Mouse (Mus musculus) hindbrain, embryonic 15.5 days (tissue): ENCODE measurements around the gene Phactr3. TPM values are rescaled to one million over a fixed set of nuclear protein-coding genes. Genes with fewer than 3 reads are reported as not detected.

Experiments
- ATAC-seq: fragments of 200-750 bp; cut with Nextera tagmentation; 2 replicates; pipeline ENCODE4 v1.8.0; 2017; ENCODE audit warnings: low read depth, moderate number of reproducible peaks, moderate TSS enrichment; ENCODE audit not compliant: low FRiP score
- H3K27ac ChIP-seq: fragments of 300-500 bp; sonication (generic); replicated peaks from 2 replicates; pipeline ENCODE4 v1.5.1; 2015; ENCODE audit warnings: mild to moderate bottlenecking, inconsistent platforms
- H3K27me3 ChIP-seq: fragments of 300-500 bp; sonication (generic); 2 replicates; pipeline ENCODE4 v1.6.1; 2015; ENCODE audit warnings: control low read depth, inconsistent platforms
- H3K36me3 ChIP-seq: fragments of 300-500 bp; sonication (generic); 2 replicates; pipeline ENCODE4 v1.6.1; 2015; ENCODE audit warnings: control low read depth, inconsistent platforms
- H3K4me1 ChIP-seq: fragments of 300-500 bp; sonication (generic); replicated peaks from 2 replicates; pipeline ENCODE4 v1.6.1; 2015; ENCODE audit warnings: control low read depth, inconsistent platforms
- H3K4me2 ChIP-seq: fragments of 300-500 bp; sonication (generic); 2 replicates; pipeline ENCODE4 v1.6.1; 2015; ENCODE audit warnings: moderate library complexity, mild to moderate bottlenecking, inconsistent platforms
- H3K4me3 ChIP-seq: fragments of 300-500 bp; sonication (generic); 2 replicates; pipeline ENCODE4 v1.5.1; 2015; ENCODE audit warnings: mild to moderate bottlenecking, inconsistent platforms
- H3K9ac ChIP-seq: fragments of 300-500 bp; sonication (generic); 2 replicates; pipeline ENCODE4 v1.6.1; 2015; ENCODE audit warnings: inconsistent platforms
- H3K9me3 ChIP-seq: fragments of 300-500 bp; sonication (generic); 2 replicates; pipeline ENCODE4 v1.6.1; 2016; ENCODE audit warnings: control low read depth, inconsistent platforms
- WGBS: fragments of 180-500 bp; shearing (Covaris S2); methylation state at CpG from one replicate; pipeline ENCODE4 v1.1.7; 2015; 5-methylcytosine and 5-hydroxymethylcytosine counted together
- polyA plus RNA-seq: library from polyadenylated mRNA; unstranded; fragments of >200 nt; fragmentation: Nextera tagmentation; extraction: Ambion mirVana; gene quantifications from 2 replicates; pipeline ENCODE4 v1.2.1, GENCODE M21; 2015

Gene Phactr3
- polyA plus RNA-seq, 1 experiment from 2014 or later, result 54.8 TPM

DNA sequence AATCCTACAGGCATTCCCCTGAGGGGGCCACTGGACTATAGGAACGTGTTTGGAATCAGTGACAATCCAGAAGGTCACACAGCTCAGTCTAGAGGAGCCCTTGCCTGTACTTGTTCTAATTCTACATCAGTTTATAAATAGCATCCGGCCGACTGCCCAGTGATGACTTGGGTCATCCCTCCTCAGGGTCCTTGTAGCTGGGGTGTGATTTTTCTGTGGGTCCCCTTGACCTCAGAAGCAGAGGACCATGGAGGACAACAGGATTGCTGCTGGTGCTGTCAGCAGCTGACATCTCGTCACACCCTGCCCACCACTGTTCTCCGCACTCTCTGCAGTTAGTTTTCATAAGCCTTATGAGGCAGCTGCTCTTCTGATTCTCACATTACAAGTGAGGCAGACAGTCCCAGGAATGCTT is 89.4 kb downstream of the Phactr3 start:
- no peaks in the 10 kb centered on the region for H3K27me3 ChIP-seq
- no peak overlapping the region for H3K9ac ChIP-seq
- H3K27ac ChIP-seq, result no peak overlapping the region
- ATAC-seq, result no peak
- no peaks in the 10 kb centered on the region for H3K9me3 ChIP-seq
- WGBS, result 69% methylated on average over 5 of the region's 5 CpGs
- no peak overlapping the region for H3K4me2 ChIP-seq
- H3K4me1 ChIP-seq, result 0 out of 2 replicates have a peak, but pooled peaks cover 5% of the 10 kb centered on the region
- H3K36me3 ChIP-seq, result no peaks in the 10 kb centered on the region
- no peak overlapping the region for H3K4me3 ChIP-seq

DNA sequence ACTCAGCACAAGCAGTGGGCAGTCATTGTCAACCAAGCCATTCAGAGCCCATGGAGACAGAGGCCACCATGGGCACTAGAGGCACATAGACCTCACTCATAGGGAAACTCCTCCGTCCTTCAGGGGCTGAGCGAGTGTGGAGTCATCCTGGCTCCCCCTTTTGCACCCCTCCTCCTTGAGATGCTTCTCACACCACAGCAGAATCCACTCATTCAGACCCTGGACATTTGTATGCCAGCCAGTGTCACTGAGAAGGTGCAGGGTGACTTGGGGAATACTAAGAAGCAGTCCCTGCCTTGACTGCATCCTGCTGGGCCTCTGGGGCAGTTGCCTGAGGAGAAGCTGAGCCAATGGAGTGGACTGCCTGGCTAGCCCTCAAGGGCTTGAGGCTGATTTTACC is 95.1 kb downstream of the Phactr3 start:
- ATAC-seq, result peak; percentile 62; the same call in 1 of the 2 replicates
- 84% methylated on average over 2 of the region's 2 CpGs for WGBS
- H3K27ac ChIP-seq, result no peak overlapping the region

DNA sequence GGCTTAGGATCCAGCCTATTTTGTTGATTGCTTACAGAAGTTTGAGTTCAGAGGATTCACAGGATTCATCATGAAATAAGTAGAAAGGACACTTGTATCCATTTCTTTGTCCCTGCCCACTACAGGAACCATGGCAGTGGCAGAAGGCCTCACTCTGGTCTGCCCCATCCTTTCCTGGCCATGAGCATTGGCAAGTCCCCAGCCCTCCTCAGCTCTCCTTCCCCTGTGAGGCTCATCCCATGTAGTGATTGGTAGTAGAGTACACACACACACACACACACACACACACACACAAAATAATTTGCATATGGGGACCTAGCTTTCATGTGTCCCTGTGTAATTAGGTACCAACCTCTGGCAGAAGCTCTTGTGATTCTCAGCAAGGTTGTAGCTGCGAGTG is 95.8 kb downstream of the Phactr3 start:
- WGBS, result 94% methylated on average over 1 of the region's 1 CpGs
- Histone ChIP-seq H3K36me3 (no peaks in the 10 kb centered on the region), H3K4me3 (no peak overlapping the region), H3K27me3 (no peaks in the 10 kb centered on the region), H3K9ac (no peak overlapping the region), H3K9me3 (no peaks in the 10 kb centered on the region), H3K4me2 (no peak overlapping the region), H3K27ac (no peak overlapping the region; the same call in 1 of the 2 replicates), H3K4me1 (0 out of 2 replicates have a peak, but pooled peaks cover 5% of the 10 kb centered on the region)
- ATAC-seq, result no peak

More for the DNA sequence above, 95.1 kb downstream of the Phactr3 start:
- no peaks in the 10 kb centered on the region for H3K27me3 ChIP-seq
- no peak overlapping the region for H3K4me2 ChIP-seq
- H3K9ac ChIP-seq, result no peak overlapping the region
- no peaks in the 10 kb centered on the region for H3K36me3 ChIP-seq
- H3K9me3 ChIP-seq, result no peaks in the 10 kb centered on the region
- no peak overlapping the region for H3K4me3 ChIP-seq
- 0 out of 2 replicates have a peak, but pooled peaks cover 5% of the 10 kb centered on the region for H3K4me1 ChIP-seq

DNA sequence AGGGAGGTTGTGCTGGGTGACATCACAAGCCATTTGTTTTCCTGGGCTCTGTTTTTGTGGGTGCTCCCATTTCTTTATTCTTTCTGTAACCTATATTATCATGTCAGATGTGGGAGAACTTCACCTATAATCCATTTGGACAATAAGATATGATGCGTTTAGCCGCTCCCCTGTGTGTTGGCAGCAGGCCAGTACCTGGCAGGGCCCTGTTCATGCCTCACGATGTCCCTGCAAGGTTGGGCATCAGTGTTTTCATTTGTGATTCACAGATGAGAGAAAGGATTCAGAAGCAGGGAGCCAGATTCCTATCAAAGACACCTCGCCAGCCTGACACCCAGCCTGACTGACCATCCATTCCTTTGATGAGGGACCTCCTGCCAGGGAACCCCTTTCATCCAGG is 99.7 kb downstream of the Phactr3 start:
- WGBS, result 53% methylated on average over 4 of the region's 4 CpGs
- no peak overlapping the region for H3K4me2 ChIP-seq
- H3K4me1 ChIP-seq, result no peaks in the 10 kb centered on the region
- no peak overlapping the region for H3K27ac ChIP-seq
- H3K4me3 ChIP-seq, result no peak overlapping the region
- no peak for ATAC-seq
- no peak overlapping the region for H3K9ac ChIP-seq
- no peaks in the 10 kb centered on the region for H3K36me3 ChIP-seq
- H3K27me3 ChIP-seq, result no peaks in the 10 kb centered on the region
- H3K9me3 ChIP-seq, result no peaks in the 10 kb centered on the region

DNA sequence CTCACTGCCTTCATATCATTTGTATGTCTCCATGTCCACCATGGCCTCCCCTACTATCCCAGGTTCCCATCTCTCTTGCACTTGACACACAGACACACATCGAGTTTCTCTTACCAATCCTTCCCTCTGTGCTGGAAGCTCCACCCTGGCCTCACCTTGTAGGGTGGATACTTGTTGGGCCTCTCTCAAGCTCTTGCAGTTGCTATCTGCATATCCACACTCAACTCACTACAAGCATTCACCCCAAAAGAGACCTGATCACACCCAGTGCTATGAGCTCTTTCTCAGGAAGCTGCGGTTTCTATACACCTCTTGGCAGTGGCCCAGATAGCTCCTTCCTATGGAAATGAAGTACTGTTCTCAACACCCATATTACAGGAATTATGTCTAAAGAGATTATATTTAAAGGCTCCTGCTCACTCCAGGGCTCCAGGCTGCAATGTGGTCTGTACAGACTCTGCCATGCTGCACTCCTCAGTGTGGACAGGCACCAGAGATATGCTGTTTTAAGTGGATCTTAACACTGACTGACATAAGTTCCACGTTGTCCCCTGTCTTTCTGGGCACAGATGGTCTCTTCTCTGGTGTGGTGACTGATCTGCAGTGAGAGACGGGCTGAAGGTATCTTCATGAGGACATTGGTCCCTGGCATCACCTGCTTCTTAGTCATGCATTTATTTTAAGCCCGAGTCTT is 100.8 kb downstream of the Phactr3 start:
- Histone ChIP-seq H3K9me3 (no peaks in the 10 kb centered on the region), H3K4me3 (no peak overlapping the region), H3K9ac (no peak overlapping the region), H3K4me2 (no peak overlapping the region), H3K27me3 (no peaks in the 10 kb centered on the region), H3K27ac (no peak overlapping the region), H3K4me1 (no peaks in the 10 kb centered on the region), H3K36me3 (no peaks in the 10 kb centered on the region)
- WGBS, result 67% methylated on average over 5 of the region's 5 CpGs
- peak; percentile 33; the same call in 1 of the 2 replicates for ATAC-seq

DNA sequence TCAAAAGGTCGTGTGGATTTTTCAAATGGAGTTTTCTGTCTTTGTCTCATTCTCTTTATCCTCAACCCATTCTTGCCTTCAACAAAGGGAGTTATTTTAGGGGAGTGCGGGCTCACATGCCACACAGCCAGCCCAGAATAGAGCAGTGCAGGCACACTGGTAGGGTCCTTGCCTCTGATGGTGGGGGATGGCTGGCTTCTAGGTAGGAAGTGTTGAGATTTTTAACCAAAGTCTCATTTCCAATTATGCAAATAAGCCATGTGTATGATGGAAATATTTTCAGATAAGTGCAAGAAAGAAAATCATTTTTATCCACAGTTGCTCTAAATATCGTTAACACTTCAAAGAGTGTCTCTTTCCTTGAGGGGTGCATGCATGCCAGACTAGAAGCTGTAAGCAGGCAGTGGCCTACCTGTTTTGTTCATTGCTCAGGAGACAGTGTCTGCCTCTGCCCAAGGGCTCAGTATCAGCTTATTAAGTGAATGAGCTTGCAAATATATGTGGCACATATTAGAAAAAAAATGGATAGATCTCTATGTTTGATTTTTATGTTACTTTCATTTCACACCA is 101.5 kb downstream of the Phactr3 start:
- no peak for ATAC-seq
- 56% methylated on average over 3 of the region's 3 CpGs for WGBS
- Histone ChIP-seq H3K4me2 (no peak overlapping the region), H3K4me3 (no peak overlapping the region), H3K27ac (no peak overlapping the region), H3K27me3 (no peaks in the 10 kb centered on the region), H3K9ac (no peak overlapping the region), H3K4me1 (no peaks in the 10 kb centered on the region), H3K36me3 (no peaks in the 10 kb centered on the region), H3K9me3 (no peaks in the 10 kb centered on the region)

DNA sequence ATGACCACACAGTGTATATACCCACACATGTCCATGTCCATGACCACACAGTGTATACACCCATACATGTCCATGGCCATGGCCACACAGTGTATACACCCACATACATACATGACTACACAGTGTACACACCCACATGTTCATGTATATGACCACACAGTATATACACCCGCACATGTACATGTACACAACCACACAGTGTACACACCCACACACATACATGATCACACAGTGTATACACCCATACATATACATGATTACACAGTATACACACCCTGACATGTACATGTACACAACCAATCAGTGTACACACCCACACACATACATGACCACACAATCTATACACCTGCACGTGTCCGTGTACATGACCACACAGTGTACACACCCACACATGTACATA is 102.2 kb downstream of the Phactr3 start:
- 96% methylated on average over 3 of the region's 3 CpGs for WGBS
- H3K36me3 ChIP-seq, result no peaks in the 10 kb centered on the region
- H3K4me2 ChIP-seq, result no peak overlapping the region
- no peak overlapping the region for H3K27ac ChIP-seq
- no peak overlapping the region for H3K4me3 ChIP-seq
- no peak overlapping the region for H3K9ac ChIP-seq
- H3K4me1 ChIP-seq, result no peaks in the 10 kb centered on the region
- H3K9me3 ChIP-seq, result no peaks in the 10 kb centered on the region
- no peaks in the 10 kb centered on the region for H3K27me3 ChIP-seq
- ATAC-seq, result peak; percentile 62

DNA sequence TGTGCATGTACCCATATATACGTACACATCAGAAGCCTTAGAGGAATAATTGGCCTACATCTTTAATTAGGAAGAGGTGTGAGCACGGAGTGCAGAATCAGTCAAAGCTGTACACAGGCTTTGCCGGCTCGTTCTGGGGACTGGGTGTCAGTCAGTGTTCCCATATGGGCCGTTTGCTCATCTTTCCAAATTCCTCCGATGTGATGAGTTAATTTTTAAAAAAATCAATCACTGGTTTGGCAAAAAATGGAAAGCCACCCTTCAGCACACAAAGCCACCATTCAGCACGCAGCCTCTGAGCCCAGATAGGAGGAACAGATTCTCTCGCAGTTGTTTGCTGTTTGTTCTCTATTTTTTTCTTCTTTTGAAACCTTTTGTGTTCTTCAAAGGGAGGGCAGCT is 110.5 kb downstream of the Phactr3 start:
- WGBS, result 71% methylated on average over 8 of the region's 8 CpGs
- H3K4me1 ChIP-seq, result no peaks in the 10 kb centered on the region

DNA sequence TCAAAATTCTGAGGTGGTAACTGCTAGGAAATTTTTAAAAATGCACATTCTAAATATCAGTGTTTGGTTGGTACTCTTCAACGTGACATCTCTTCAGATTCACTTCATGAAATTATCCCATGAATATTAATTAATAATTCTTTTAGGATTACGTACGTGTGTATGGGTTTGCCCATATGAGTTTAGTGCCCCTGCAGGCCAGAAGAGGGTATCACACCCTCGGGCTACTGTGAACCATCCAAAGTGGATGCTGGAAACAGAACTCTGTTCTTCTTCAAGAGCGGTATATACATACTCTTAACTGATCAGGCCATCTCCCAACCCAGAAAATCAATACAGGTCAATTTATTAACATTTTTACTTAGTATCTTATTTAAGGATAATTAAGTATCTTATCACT is 114.7 kb downstream of the Phactr3 start:
- WGBS, result 70% methylated on average over 5 of the region's 5 CpGs

More for the DNA sequence above, 110.5 kb downstream of the Phactr3 start:
- no peak for ATAC-seq
- Histone ChIP-seq H3K4me2 (no peak overlapping the region), H3K9me3 (no peaks in the 10 kb centered on the region), H3K36me3 (no peaks in the 10 kb centered on the region), H3K27ac (no peak overlapping the region), H3K27me3 (no peaks in the 10 kb centered on the region), H3K4me3 (no peak overlapping the region), H3K9ac (no peak overlapping the region)

DNA sequence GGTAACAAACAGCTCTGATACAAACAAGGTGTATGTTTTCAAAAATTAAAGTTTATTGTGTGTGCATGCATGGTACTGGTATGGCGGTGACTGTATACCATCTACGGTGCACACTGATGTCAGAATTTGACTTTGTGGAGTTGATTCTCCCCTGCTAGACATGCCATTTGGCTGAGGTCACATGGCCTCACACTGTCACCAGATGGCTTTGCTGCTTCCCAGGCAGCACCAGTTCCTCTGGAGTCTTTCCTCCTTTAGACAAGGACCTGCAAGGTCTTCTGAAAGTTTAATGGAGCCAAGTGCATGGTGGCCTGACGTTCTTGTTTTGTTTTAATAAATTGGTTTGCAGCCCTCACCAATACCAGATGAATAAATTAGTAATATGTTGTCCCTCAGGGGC is 118.3 kb downstream of the Phactr3 start:
- no peak for ATAC-seq
- H3K27ac ChIP-seq, result no peak overlapping the region
- peaks cover 5% of the 10 kb centered on the region; the same call in 1 of the 2 replicates for H3K4me1 ChIP-seq
- H3K9ac ChIP-seq, result no peak overlapping the region
- H3K9me3 ChIP-seq, result no peaks in the 10 kb centered on the region
- H3K4me3 ChIP-seq, result no peak overlapping the region
- H3K36me3 ChIP-seq, result no peaks in the 10 kb centered on the region
- 81% methylated on average over 3 of the region's 3 CpGs for WGBS
- no peaks in the 10 kb centered on the region for H3K27me3 ChIP-seq
- no peak overlapping the region for H3K4me2 ChIP-seq

More for the DNA sequence above, 114.7 kb downstream of the Phactr3 start:
- Histone ChIP-seq H3K27me3 (no peaks in the 10 kb centered on the region), H3K4me1 (no peaks in the 10 kb centered on the region), H3K36me3 (no peaks in the 10 kb centered on the region), H3K27ac (no peak overlapping the region), H3K9ac (no peak overlapping the region), H3K9me3 (no peaks in the 10 kb centered on the region), H3K4me3 (no peak overlapping the region), H3K4me2 (no peak overlapping the region)
- ATAC-seq, result no peak

DNA sequence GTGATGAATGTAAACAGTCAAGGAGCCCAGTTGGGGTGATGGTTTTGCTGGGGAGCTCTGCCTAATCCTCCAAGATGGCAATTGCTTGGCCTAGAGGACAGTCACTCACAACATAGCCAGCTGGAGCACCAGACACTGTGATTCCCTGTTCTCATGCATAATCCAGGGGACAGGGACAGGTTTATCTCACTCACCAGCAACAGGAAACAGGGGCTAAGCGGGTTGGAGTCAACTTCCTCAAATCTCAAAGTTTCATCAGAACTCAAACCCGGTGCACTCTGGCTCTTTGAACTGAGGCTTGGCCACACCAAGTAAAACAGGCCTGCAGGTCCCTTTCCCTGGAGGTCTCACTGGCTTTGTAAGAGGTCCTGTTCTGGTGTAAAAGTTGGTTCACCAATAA is 119.7 kb downstream of the Phactr3 start:
- no peaks in the 10 kb centered on the region for H3K9me3 ChIP-seq
- WGBS, result 84% methylated on average over 2 of the region's 2 CpGs
- no peak overlapping the region for H3K27ac ChIP-seq
- no peak overlapping the region for H3K9ac ChIP-seq
- peaks cover 5% of the 10 kb centered on the region; the same call in 1 of the 2 replicates for H3K4me1 ChIP-seq
- H3K4me2 ChIP-seq, result no peak overlapping the region
- H3K4me3 ChIP-seq, result no peak overlapping the region
- no peaks in the 10 kb centered on the region for H3K36me3 ChIP-seq
- H3K27me3 ChIP-seq, result no peaks in the 10 kb centered on the region
- no peak for ATAC-seq

DNA sequence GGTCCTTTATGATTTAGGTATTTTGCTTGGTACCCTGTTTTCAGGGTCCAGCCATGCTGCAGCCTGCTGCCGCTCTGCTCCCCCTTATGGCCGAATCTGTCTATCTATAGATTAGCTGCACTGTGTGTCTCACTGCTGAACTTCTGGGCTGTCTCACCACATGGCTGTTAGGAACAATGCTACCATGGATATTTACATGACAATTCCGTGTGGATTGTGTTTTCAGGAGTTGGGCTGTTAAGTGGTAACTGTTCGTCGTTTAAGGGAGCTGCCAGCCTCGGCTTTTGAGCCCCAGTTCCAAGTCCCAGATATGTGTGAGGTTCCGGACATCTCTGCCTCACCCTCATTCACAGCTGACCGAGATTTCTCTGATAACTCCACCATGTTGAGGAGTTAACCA is 122.1 kb downstream of the Phactr3 start:
- peaks cover 5% of the 10 kb centered on the region; the same call in 1 of the 2 replicates for H3K4me1 ChIP-seq
- no peak for ATAC-seq
- H3K27me3 ChIP-seq, result no peaks in the 10 kb centered on the region
- H3K27ac ChIP-seq, result no peak overlapping the region
- H3K36me3 ChIP-seq, result no peaks in the 10 kb centered on the region
- no peak overlapping the region for H3K4me2 ChIP-seq
- no peaks in the 10 kb centered on the region for H3K9me3 ChIP-seq
- WGBS, result 58% methylated on average over 8 of the region's 8 CpGs
- H3K9ac ChIP-seq, result no peak overlapping the region
- H3K4me3 ChIP-seq, result no peak overlapping the region
